ENCODE assay signal across 10 mouse cellular contexts in the genomic region with DNA sequence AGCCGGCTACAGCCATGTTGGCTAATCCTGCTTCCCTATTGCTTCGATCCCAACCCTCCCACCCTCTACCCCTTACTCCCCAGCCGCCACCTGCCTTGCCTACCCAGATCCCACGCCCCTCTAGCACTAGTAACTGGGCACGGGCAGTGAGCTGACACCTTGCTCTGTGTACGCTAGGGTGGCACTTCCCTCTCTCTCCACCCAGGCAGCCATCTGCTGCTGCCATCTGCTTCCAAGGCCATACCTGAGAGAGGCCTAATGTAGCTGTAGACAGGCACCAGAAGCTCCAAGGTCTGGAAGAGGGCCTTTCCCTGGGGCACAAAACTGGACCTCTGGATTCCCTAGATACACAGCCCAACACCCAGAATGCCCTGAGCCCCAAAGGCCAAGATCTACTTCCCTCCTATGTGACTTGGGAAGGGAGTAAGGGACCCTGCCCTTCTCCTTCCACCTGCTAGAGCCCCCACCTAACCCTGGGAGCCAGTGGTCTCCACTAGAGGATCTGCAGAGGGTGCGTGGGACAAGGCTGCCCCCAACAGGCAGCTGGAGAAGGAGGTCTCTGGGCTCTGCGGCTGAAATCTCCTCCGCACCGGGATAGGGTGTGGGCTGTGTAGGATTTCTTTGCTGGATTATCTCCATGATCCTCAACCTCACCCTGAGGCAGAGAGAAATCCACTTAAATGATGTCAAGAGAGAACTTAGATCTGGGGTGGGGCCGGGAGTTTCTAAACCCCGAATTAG.
DNase-seq lines count a peak whose midpoint lies in the region; ATAC-seq and TF ChIP-seq lines count a peak whose summit lies in the region.
"Had no signal": no experiment of that assay in that cellular context is flagged by ENCODE, and none has a peak within 500 bp of the region (broad histone marks: within the 10 kb centered on the region; RNA-seq: fewer than 3 reads in every experiment).

No protein-coding gene starts in this region.

- peak; percentile 29 for DNase-seq in layer of hippocampus, adult 11-12 months (ENCODE audit: low spot score)
- DNase-seq in layer of hippocampus, adult 9-11 months: no peak
- peak; percentile 32 for DNase-seq in ZHBTc4 (ENCODE audit: low read depth, low spot score)
- DNase-seq in cerebellum, postnatal 36 days: peak; percentile 84 to 90
- DNase-seq in gastrocnemius, postnatal 14 days: peak; percentile 23
- peak; percentile 52 for DNase-seq in limb, embryonic 14.5 days (ENCODE audit: low spot score)
- no peak for DNase-seq in yolk sac, embryonic 10.5 days (ENCODE audit: low spot score)

- no peaks in the 10 kb centered on the region for H3K36me3 ChIP-seq in limb, embryonic 14.5 days (ENCODE audit: control insufficient read depth, insufficient read depth, low read length)
- H3K36me3 ChIP-seq in stomach, embryonic 16.5 days (ENCODE audit: control insufficient read depth, insufficient read depth, low read length): no peaks in the 10 kb centered on the region
- H3K36me3 ChIP-seq: heart, embryonic 13.5 days; midbrain, embryonic 12.5 days had no signal

- no peak for ATAC-seq in limb, embryonic 14.5 days (ENCODE audit: low FRiP score, low read depth)
- ATAC-seq in stomach, embryonic 16.5 days (ENCODE audit: insufficient read depth, low FRiP score): peak; percentile 44; the same call in 1 of the 2 replicates

- no peak overlapping the region for H3K9ac ChIP-seq in limb, embryonic 14.5 days (ENCODE audit: low read depth, low read length, severe bottlenecking)
- H3K9ac ChIP-seq in stomach, embryonic 16.5 days (ENCODE audit: low read length): no peak overlapping the region
- H3K9ac ChIP-seq: heart, embryonic 13.5 days; midbrain, embryonic 12.5 days had no signal

- no peaks in the 10 kb centered on the region for H3K27me3 ChIP-seq in limb, embryonic 14.5 days (ENCODE audit: control insufficient read depth, insufficient read depth, low read length)
- H3K27me3 ChIP-seq in stomach, embryonic 16.5 days (ENCODE audit: control insufficient read depth, insufficient read depth, low read length): no peaks in the 10 kb centered on the region; the same call in 1 of the 2 replicates

- H3K4me2 ChIP-seq in limb, embryonic 14.5 days (replicated peaks; ENCODE audit: low read depth, low read length, severe bottlenecking): no peak overlapping the region
- no peak overlapping the region for H3K4me2 ChIP-seq in stomach, embryonic 16.5 days (ENCODE audit: low read depth, low read length)
- H3K4me2 ChIP-seq: heart, embryonic 13.5 days; midbrain, embryonic 12.5 days had no signal

- H3K27ac ChIP-seq in limb, embryonic 14.5 days (replicated peaks; ENCODE audit: low read depth, low read length): no peak overlapping the region
- no peak overlapping the region for H3K27ac ChIP-seq in stomach, embryonic 16.5 days (ENCODE audit: low read length)
- H3K27ac ChIP-seq: heart, embryonic 13.5 days; midbrain, embryonic 12.5 days had no signal

- no peak overlapping the region for H3K4me3 ChIP-seq in limb, embryonic 14.5 days (replicated peaks; ENCODE audit: low read length)
- H3K4me3 ChIP-seq in stomach, embryonic 16.5 days (replicated peaks; ENCODE audit: low read length): no peak overlapping the region
- H3K4me3 ChIP-seq: heart, embryonic 13.5 days; midbrain, embryonic 12.5 days had no signal

- no peaks in the 10 kb centered on the region for H3K9me3 ChIP-seq in limb, embryonic 14.5 days (ENCODE audit: control insufficient read depth, low read length)
- H3K9me3 ChIP-seq in stomach, embryonic 16.5 days (replicated peaks; ENCODE audit: control insufficient read depth, low read length): no peaks in the 10 kb centered on the region
- H3K9me3 ChIP-seq: heart, embryonic 13.5 days; midbrain, embryonic 12.5 days had no signal

- intact Hi-C loops in gastrocnemius, postnatal 14 days (cut with DNase I; ENCODE audit: low total_unique reads): no loop called here

- no peaks in the 10 kb centered on the region for H3K4me1 ChIP-seq in limb, embryonic 14.5 days (ENCODE audit: control insufficient read depth, insufficient read depth, low read length)
- no peaks in the 10 kb centered on the region; the same call in 1 of the 2 replicates for H3K4me1 ChIP-seq in stomach, embryonic 16.5 days (ENCODE audit: control insufficient read depth, insufficient read depth, low read length)
- H3K4me1 ChIP-seq: heart, embryonic 13.5 days; midbrain, embryonic 12.5 days had no signal

- no peak for TF ChIP-seq POLR2A in limb, embryonic 14.5 days (IDR thresholded peaks at IDR 0.05; ENCODE audit: borderline replicate concordance, extremely low read depth, insufficient read depth, insufficient read length)

- 52% methylated on average over 12 of the region's 12 CpGs for WGBS in limb, embryonic 14.5 days
- 50% methylated on average over 12 of the region's 12 CpGs for WGBS in stomach, embryonic 16.5 days

Comparison
In these comparisons a context has a peak if more than half of its experiments do, and no peak if none do; other contexts are left out.
1. DNase-seq: peak in layer of hippocampus, adult 11-12 months (single experiment), ZHBTc4 (single experiment), cerebellum, postnatal 36 days (2 of 2), gastrocnemius, postnatal 14 days (single experiment) and limb, embryonic 14.5 days (single experiment); none in layer of hippocampus, adult 9-11 months (single experiment) and yolk sac, embryonic 10.5 days (single experiment).